Mouse (Mus musculus) gastrocnemius, adult 8-10 months (tissue): ENCODE measurements around the gene Gm12185. TPM values are rescaled to one million over a fixed set of nuclear protein-coding genes. Genes with fewer than 3 reads are reported as not detected.
"Not testable (repeated sequence)": the region's sequence is repeated elsewhere in the genome, so short reads cannot be mapped to it uniquely, and the experiment has no call there.

Experiments used
- DNase-seq, 2 experiments: peaks; one replicate each; pipeline ENCODE4 v3.0.0; 2022; ENCODE audit warnings: low spot score in 2 of 2
- total RNA-seq, 4 experiments: library from RNA; stranded (reverse); gene quantifications; 2 replicates each; pipeline ENCODE4 v1.2.4; 2022

Gene Gm12185
- total RNA-seq: under 1 TPM; 0.15 to 0.51 (median 0.20) TPM

DNA sequence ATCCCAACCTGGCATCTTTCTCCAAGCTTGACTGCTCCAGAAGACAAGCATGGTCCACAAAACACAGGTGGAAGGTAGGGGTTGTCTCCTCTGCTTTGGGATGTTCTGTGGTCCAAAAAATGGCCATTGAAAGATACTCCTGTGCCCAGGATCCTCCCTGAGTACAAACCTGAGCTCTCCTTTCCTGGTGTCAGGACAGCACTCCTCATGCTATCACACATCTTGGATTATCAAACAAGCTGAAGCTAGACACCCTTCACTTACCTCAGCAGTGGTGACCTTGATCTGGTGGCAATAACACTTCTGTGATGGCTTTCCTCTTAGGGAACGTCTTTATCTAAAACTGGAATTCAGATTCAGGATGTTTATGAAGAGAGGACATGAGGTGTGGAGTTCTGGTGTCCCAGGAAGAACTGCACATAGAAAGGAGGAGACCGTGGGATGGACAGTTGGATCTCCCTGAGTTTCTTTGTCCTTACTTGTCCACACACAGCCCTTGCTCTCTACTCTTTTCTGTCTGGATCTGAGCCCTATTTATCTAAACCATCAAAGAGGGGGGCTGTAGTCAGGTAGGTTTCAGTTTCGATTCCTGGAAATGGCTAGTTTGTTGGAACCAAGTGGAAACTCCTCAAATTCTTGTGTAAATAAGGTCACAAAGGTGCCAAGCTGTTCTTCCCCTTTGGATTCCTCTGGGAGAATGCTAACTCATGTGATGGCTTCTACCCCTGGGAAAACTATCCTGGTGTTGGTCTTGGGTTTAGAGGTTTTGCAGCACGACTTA, at the start of gene Gm12185:
Gene Gm12185, minus strand, starts transcription at position 487 of the 781 bp plus-strand sequence.
- DNase-seq: not testable (repeated sequence)

DNA sequence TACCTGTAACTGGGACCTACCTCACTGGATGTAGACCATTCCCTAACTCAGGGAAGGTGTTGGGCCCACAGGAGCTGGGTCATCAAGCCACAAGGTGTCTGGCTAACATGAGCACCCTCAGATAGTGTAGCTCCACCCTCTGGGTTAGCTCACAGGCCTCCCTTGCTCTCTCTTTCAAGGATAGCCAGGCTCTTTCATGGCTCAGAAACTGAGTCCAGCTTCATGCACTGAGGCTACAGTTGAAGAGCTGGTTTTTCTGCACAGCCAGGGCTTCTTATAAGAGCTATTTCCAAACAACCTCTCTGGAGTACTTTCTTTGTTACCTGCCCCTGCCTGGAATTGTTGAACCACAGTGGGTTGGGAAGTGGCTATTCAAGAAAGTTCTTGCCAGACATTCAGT, 20.0 kb upstream of the Gm12185 start:
- DNase-seq: not testable (repeated sequence)

DNA sequence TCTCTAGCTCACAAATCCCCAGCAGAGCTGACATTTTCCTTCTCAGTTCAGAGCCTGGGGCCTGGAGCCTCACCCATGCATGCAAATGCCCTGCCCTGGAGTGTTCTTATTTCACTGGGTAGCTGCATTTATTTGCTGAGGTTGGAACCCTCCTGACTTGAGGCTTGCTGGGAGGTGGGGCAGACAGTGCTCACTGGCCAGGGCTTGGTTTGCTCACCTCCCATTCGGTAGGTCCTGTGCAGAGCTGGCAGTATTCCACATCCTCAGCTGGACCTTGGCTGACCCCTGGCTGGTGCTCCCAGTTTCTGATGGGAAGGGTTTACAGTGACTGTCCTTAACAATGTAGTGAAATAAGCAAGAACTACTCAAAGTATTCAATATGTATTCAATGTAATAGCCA, 14.8 kb upstream of the Gm12185 start:
- DNase-seq: not testable (repeated sequence)

DNA sequence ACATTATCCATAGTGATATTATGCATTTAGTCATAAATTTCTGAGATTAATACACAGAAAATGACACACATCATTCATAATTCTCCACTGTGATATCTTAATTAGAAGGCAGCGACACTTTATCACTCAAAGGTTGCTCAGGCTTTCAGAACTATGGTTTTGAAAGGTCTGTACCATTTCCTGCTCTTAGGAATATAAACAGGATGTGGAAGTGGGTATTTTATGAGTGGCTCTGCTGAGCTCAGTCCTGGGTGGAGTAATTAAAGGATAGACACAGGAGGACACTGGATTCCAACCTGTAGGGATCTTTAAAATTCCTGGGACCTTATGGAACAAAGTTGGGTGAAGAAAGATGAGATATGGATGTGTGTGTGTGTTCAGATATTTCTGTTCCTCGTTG, 14.3 kb upstream of the Gm12185 start:
- DNase-seq: not testable (repeated sequence)

DNA sequence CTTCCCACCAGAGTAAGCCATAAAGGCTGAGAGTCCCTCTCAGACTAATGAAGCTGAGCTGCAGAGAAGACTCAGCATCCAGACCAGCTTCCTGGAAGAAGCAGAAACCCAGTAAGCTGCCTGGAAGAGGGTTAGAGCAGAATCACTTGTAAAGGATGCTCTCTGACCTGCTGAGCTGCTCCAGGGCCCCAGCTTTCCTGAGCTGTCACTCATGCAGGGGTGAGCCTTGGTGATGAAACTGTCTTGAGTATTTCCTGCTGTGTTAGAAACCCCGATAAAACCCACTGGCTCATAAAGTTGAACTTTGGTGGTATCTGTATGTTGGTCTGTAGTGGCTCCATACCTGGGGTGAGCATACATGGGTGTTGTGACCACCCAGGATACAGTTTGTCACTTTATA, 8.4 kb upstream of the Gm12185 start:
- DNase-seq: not testable (repeated sequence)

DNA sequence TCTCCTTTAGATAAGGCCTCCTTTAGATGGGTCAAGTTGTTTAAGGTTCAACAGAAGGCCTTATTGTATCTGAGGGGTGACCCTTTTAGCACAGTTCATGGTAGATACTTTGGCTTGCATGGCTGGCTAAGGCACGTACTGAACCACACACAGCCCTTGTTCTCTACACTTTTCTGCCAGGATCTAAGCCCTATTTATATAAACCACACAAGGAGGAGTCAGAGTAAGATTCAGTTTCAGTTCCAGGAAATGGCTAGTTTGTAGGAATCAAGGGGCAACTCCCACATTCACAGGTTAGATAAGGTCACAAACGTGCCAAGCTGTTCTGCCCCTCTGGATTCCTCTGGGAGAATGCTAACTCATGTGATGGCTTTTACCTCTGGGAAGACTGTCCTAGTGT, 2.0 kb upstream of the Gm12185 start, which contains the start of gene Tgtp1:
Gene Tgtp1, minus strand, starts transcription at position 155 of the 400 bp plus-strand sequence.
- DNase-seq: not testable (repeated sequence)

DNA sequence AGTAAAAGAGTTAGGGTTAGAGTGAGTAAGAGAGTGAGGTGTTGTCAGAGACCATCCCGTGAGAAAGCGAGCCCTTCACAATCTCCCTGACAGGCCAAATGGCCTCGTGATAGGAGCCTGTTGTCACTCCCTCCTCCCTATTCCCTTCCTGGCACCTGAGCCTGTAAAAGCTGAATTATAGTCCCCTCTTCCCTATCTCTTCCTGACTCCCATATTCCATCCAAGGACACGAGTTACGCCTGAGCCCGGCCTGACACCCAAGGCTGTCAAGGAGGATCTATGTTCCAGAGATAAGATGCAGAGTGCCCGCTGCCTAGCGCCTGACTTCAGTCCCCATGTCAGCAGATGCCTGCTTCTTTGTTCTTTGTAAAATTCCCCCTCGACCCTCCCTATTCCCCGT, 1.3 kb upstream of the Gm12185 start:
- DNase-seq: not testable (repeated sequence)

DNA sequence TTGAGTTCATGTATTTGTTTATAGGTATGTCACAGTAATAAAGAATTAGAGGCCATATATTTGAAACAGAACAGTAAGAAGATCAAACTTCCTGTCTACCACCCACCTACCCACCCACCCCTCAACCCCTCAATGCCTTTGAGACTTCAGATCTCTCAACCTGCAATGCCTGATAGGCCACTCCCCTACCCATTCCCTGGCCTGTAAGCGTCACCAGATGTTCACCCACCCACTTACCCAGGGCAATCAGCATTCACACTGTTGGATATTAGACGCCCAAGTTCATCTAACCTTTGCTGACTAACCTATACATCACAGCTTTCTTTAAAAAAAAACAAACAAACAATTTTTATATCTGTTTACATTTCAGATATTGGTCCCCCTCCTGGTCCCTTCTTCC, 2.0 kb downstream of the Gm12185 start:
- DNase-seq: not testable (repeated sequence)

DNA sequence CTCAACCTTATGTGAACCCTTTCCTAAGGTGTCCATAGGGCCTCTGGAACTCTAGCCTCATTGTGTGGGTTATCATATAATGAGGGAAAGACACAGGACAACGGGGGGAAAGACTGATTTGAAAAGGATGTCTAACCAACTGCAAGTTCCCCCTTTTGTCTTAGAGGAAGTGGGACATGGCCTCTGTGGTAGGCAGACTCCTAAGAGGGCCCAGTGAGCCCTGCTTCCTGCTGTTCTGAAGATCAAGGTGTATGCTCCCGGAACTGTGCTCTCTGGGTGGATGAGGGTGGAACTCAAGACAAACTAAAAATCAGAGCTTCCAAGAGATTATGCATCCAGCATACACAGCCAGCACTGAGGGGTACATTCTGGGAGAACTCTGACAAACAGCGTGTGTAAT, 3.8 kb downstream of the Gm12185 start:
- DNase-seq: not testable (repeated sequence)

DNA sequence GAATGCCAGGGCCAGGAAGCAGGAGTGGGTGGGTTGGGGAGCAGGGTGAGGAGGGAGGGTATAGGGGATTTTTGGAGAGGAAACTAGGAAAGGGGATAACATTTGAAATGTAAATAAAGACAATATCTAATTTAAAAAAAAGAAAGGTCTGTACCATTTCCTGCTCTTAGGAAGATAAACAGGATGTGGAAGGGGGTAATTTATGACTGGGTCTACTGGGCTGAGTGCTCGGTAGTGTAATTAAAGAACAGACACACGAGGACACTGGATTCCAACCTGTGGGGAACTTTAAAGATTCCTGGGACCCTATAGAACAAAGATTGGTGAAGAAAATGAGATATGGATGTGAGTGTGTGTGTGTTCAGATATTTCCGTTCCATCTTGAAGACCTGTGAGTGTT, 9.2 kb downstream of the Gm12185 start:
- DNase-seq: not testable (repeated sequence)

DNA sequence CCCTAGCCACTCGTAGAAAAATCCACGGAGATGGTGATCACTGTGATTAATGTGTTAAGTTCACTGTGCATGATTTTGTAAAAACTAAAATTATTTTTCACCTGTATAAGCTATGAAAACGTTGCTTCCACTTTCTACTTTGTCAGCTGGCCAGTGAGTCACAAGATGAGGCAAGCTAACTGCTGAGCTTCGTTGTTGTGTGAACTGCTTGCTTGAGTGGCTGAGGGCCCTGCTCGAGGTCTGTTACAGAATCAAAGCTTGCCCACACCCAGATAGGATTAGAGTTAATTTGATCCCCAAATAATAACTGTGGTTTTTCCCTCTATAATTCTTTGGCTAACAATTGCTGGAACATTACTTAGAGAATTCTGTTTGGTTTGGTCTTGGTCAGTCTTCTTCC, 12.0 kb downstream of the Gm12185 start:
- not testable (repeated sequence) for DNase-seq

DNA sequence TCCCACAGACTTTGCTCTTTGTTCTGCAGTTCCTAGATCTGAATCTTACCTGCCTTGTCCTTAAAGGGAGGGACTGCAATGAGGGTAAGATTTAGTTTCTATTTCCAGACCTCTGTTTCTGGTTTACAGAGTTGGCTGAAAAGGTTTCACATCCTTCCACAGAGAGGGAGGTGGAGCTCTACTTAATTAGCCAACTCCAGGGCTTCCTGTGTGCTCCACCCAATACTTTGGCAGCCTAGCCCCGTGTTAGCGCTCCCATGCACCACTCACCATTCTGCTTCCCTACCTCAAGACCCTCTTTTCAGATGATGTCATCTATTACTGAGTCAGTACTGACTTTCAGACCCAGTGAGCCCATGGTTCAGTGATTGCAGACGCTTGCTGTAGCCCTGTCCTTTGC, 12.8 kb downstream of the Gm12185 start, which contains the start of gene 9930111J21Rik1:
Gene 9930111J21Rik1, minus strand, starts transcription at position 148 of the 400 bp plus-strand sequence.
- DNase-seq: not testable (repeated sequence)

DNA sequence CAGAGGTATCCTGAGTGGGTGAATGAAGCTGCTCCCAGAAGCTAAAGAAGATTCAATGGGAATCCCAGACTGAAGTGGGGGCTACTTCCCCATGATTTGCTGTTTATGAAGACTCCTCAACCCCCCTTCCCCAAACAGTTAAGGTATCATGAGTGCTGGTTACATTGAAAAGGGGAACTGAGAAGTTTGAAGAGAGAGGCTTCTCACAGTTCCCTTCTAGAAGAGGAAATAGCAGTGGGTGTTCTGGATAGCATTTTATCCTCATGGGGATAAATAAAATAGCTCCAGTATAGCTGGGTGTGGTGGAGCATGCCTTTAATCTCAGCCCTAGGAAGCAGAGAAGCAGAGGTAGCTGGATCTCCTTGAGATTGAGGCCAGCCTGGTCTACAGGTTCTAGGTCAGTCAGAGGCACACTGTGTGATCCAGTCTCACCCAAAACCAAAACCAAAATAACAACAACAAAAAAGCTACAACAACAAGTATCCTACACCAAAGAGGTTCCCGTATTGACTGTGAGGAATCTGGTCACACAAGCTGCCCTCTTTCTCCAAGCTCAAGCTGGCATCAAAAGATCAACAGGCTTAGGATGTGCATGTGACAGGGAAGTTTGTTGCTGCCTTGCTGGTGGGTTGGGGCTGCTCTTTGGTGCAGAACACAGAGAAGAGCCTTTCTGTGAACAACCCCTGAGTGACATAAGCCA, 13.6 kb downstream of the Gm12185 start, which contains the start of gene Olfr56:
Gene Olfr56, plus strand, starts transcription at position 650 of the 700 bp plus-strand sequence.
- DNase-seq: not testable (repeated sequence)

DNA sequence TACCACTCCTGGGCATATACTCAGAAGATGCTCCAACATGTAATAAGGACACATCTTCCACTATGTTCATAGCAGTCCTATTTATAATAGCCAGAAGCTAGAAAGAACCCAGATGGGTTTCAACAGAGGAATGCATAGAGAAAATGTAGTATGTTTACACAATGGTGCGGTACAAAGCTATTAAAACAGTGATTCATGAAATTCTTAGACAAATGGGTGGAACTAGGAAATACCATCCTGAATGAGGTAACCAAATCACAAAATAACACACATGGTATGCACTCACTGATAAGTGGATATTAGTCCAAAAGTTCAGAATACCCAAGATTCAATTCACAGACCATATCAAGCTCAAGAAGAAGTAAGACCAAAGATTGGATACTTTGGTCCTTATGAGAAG, 17.3 kb downstream of the Gm12185 start:
- not testable (repeated sequence) for DNase-seq

DNA sequence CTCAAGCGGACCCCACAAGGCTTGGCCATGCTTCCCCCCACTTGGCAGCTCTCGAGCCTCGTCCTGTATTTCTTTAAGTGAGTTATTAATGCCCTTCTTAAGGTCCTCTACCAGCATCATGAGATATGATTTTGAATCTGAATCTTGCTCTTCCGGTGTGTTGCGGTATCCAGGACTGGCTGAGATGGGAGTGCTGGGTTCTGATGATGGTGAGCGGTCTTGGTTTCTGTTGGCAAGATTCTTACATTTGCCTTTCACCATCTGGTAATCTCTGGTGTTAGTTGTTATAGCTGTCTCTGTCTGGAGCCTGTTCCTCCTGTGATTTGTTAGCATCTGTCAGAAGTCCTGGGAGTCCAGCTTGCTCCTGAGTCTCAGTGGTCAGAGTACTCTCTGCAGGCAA, 45.9 kb downstream of the Gm12185 start, which contains the start of gene Psme2b:
Gene Psme2b, minus strand, starts transcription at position 101 of the 400 bp plus-strand sequence.
- not testable (repeated sequence) for DNase-seq

DNA sequence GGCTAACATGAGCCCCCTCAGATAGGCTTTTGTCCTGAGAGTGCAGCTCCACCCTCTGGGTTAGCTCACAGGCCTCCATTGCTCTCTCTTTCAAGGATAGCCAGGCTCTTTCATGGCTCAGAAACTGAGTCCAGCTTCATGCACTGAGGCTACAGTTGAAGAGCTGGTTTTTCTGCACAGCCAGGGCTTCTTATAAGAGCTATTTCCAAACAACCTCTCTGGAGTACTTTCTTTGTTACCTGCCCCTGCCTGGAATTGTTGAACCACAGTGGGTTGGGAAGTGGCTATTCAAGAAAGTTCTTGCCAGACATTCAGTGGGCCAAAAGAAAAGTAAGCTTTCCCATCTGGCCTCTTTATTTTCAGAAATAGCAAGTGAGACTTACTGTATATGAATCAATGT, 52.7 kb downstream of the Gm12185 start:
- DNase-seq: not testable (repeated sequence)

DNA sequence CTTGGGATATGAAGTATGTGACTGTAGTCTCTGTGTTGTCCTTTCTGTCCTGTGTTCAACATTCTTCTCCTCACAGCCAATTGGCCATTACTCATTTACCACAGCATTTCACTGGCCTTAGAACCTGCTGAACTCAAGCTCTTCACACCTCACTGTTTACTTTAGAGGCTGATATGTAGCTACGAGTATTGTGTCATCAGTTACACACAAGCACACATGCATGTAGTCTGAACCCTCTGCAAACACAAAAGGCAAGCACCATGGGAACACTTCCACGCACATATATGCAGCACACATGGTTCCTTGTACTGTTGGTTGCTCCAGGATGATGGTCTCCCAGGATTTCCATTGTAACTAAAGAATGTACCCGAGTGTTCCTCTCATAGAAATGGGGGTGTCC, 56.7 kb downstream of the Gm12185 start:
- not testable (repeated sequence) for DNase-seq

DNA sequence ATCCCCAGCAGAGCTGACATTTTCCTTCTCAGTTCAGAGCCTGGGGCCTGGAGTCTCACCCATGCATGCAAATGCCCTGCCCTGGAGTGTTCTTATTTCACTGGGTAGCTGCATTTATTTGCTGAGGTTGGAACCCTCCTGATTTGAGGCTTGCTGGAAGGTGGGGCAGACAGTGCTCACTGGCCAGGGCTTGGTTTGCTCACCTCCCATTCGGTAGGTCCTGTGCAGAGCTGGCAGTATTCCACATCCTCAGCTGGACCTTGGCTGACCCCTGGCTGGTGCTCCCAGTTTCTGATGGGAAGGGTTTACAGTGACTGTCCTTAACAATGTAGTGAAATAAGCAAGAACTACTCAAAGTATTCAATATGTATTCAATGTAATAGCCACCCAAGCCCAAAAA, 58.1 kb downstream of the Gm12185 start:
- not testable (repeated sequence) for DNase-seq

DNA sequence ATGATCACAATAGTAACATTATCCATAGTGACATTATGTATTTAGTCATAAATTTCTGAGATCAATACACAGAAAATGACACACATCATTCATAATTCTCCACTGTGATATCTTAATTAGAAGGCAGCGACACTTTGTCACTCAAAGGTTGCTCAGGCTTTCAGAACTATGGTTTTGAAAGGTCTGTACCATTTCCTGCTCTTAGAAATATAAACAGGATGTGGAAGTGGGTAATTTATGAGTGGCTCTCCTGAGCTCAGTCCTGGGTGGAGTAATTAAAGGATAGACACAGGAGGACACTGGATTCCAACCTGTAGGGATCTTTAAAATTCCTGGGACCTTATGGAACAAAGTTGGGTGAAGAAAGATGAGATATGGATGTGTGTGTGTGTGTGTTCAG, 58.6 kb downstream of the Gm12185 start:
- DNase-seq: not testable (repeated sequence)

DNA sequence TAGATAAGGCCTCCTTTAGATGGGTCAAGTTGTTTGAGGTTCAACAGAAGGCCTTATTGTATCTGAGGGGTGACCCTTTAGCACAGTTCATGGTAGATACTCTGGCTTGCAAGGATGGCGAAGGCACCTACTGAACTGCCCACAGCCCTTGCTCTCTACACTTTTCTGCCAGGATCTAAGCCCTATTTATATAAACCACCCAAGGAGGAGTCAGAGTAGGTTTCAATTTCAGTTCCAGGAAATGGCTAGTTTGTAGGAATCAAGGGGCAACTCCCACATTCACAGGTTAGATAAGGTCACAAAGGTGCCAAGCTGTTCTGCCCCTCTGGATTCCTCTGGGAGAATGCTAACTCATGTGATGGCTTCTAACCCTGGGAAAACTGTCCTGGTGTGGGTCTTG, 64.0 kb downstream of the Gm12185 start:
- not testable (repeated sequence) for DNase-seq

DNA sequence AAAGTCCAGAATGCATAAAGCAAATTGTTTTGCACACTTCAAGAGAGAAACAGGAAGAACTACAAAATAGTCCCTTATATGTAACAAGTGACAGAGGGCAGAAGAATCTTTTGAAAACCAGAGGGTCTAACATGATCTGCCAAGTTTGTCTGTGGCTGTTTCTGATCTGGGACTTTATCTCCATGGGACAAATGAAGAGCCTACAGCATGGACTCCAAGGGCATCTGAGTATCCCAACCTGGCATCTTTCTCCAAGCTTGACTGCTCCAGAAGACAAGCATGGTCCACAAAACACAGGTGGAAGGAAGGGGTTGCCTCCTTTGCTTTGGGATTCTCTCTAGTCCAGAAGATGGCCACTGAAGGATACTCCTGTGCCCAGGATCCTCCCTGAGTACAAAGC, 65.6 kb downstream of the Gm12185 start:
- DNase-seq: not testable (repeated sequence)

DNA sequence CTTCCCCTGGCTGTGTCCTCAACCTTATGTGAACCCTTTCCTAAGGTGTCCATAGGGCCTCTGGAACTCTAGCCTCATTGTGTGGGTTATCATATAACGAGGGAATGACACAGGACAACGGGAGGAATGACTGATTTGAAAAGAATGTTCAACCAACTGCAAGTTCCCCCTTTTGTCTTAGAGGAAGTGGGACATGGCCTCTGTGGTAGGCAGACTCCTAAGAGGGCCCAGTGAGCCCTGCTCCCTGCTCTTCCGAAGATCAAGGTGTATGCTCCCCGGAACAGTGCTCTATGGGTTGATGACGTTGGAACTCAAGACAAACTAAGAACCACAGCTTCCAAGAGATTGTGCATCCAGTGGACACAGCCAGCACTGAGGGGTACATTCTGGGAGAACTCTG, 68.2 kb downstream of the Gm12185 start:
- not testable (repeated sequence) for DNase-seq
